In genomic region chr10:23448976-23449859, GRCm38 (mm10) we compare ENCODE assay signal across 12 mouse cellular contexts.
DNase-seq lines count a peak whose midpoint lies in the region; ATAC-seq and TF ChIP-seq lines count a peak whose summit lies in the region.
"Had no signal": no experiment of that assay in that cellular context is flagged by ENCODE, and none has a peak within 500 bp of the region (broad histone marks: within the 10 kb centered on the region; RNA-seq: fewer than 3 reads in every experiment).

No protein-coding gene starts in this region.

- no peak overlapping the region for H3K27ac ChIP-seq in testis, adult 2 months (ENCODE audit: control insufficient read depth, insufficient read depth, low read depth, low read length)
- no peak overlapping the region for H3K27ac ChIP-seq in forebrain, embryonic 14.5 days (ENCODE audit: low read depth, low read length)
- 0 out of 2 replicates have a peak overlapping the region, but pooled peaks have one; percentile 33 for H3K27ac ChIP-seq in limb, embryonic 14.5 days (replicated peaks; ENCODE audit: low read depth, low read length)
- H3K27ac ChIP-seq in neural tube, embryonic 15.5 days (replicated peaks) = no peak overlapping the region
- no peak overlapping the region for H3K27ac ChIP-seq in liver, embryonic 12.5 days
- H3K27ac ChIP-seq: liver, embryonic 15.5 days had no signal

- TF ChIP-seq POLR2A in testis, adult 2 months (IDR thresholded peaks at IDR 0.05; ENCODE audit: control insufficient read depth, low read depth, low read length) = no peak
- no peak for TF ChIP-seq POLR2A in limb, embryonic 14.5 days (IDR thresholded peaks at IDR 0.05; ENCODE audit: borderline replicate concordance, extremely low read depth, insufficient read depth, insufficient read length)

- no peaks in the 10 kb centered on the region for H3K27me3 ChIP-seq in testis, adult 2 months (ENCODE audit: control insufficient read depth, insufficient read depth, low read length)
- no peaks in the 10 kb centered on the region for H3K27me3 ChIP-seq in forebrain, embryonic 14.5 days (replicated peaks; ENCODE audit: control insufficient read depth, insufficient read depth, low read length)
- H3K27me3 ChIP-seq in limb, embryonic 14.5 days (ENCODE audit: control insufficient read depth, insufficient read depth, low read length) = no peaks in the 10 kb centered on the region
- no peaks in the 10 kb centered on the region for H3K27me3 ChIP-seq in neural tube, embryonic 15.5 days (replicated peaks)
- no peaks in the 10 kb centered on the region for H3K27me3 ChIP-seq in liver, embryonic 12.5 days (replicated peaks)
- H3K27me3 ChIP-seq: liver, embryonic 15.5 days had no signal

- H3K9ac ChIP-seq in forebrain, embryonic 14.5 days (ENCODE audit: low read length) = peak overlapping the region; percentile 35; the same call in 1 of the 2 replicates
- no peak overlapping the region; the same call in 1 of the 2 replicates for H3K9ac ChIP-seq in limb, embryonic 14.5 days (ENCODE audit: low read depth, low read length, severe bottlenecking)
- no peak overlapping the region for H3K9ac ChIP-seq in neural tube, embryonic 15.5 days (replicated peaks)
- H3K9ac ChIP-seq in liver, embryonic 12.5 days = no peak overlapping the region
- H3K9ac ChIP-seq: liver, embryonic 15.5 days had no signal

- 38% methylated on average over 16 of the region's 16 CpGs for WGBS in forebrain, embryonic 14.5 days
- 15% methylated on average over 16 of the region's 16 CpGs for WGBS in limb, embryonic 14.5 days
- 37% methylated on average over 16 of the region's 16 CpGs for WGBS in neural tube, embryonic 15.5 days
- 66% methylated on average over 16 of the region's 16 CpGs for WGBS in liver, embryonic 12.5 days (ENCODE audit: insufficient replicate concordance)

- TF ChIP-seq CTCF in testis, adult 2 months (IDR thresholded peaks at IDR 0.05; ENCODE audit: control insufficient read depth, insufficient read depth, insufficient replicate concordance, low read depth, low read length) = no peak

- DNase-seq in testis, postnatal 14 days (ENCODE audit: low spot score) = no peak
- peak; percentile 27 for DNase-seq in forebrain, embryonic 14.5 days (ENCODE audit: low spot score)
- peak; percentile 29 for DNase-seq in limb, embryonic 14.5 days (ENCODE audit: low spot score)
- DNase-seq in heart, adult 18-20 months = no peak
- no peak for DNase-seq in thymus, postnatal 10 days (ENCODE audit: low spot score in 2 of 2)
- DNase-seq: cerebellum, adult 9-11 months had no signal

- peak overlapping the region; percentile 42 for H3K4me3 ChIP-seq in testis, adult 2 months (ENCODE audit: control insufficient read depth, low read depth, low read length)
- H3K4me3 ChIP-seq in forebrain, embryonic 14.5 days (ENCODE audit: low read depth, low read length) = peak overlapping the region; percentile 11
- H3K4me3 ChIP-seq in limb, embryonic 14.5 days (replicated peaks; ENCODE audit: low read length) = no peak overlapping the region
- 0 out of 2 replicates have a peak overlapping the region, but pooled peaks have one; percentile 4 for H3K4me3 ChIP-seq in neural tube, embryonic 15.5 days (replicated peaks)
- H3K4me3 ChIP-seq in liver, embryonic 12.5 days = no peak overlapping the region
- H3K4me3 ChIP-seq: liver, embryonic 15.5 days had no signal

- peaks cover 6% of the 10 kb centered on the region; the same call in 1 of the 2 replicates for H3K4me1 ChIP-seq in testis, adult 2 months (ENCODE audit: control insufficient read depth, insufficient read depth, low read length)
- peaks cover 3% of the 10 kb centered on the region; the same call in 1 of the 2 replicates for H3K4me1 ChIP-seq in forebrain, embryonic 14.5 days (ENCODE audit: control insufficient read depth, insufficient read depth, low read length)
- peaks cover 12% of the 10 kb centered on the region for H3K4me1 ChIP-seq in limb, embryonic 14.5 days (ENCODE audit: control insufficient read depth, insufficient read depth, low read length)
- H3K4me1 ChIP-seq in neural tube, embryonic 15.5 days = peaks cover 14% of the 10 kb centered on the region
- no peaks in the 10 kb centered on the region for H3K4me1 ChIP-seq in liver, embryonic 12.5 days
- H3K4me1 ChIP-seq: liver, embryonic 15.5 days had no signal

- H3K36me3 ChIP-seq in testis, adult 2 months (ENCODE audit: control insufficient read depth, insufficient read depth, low read length) = no peaks in the 10 kb centered on the region
- no peaks in the 10 kb centered on the region for H3K36me3 ChIP-seq in forebrain, embryonic 14.5 days (ENCODE audit: control insufficient read depth, insufficient read depth, low read length)
- no peaks in the 10 kb centered on the region for H3K36me3 ChIP-seq in limb, embryonic 14.5 days (ENCODE audit: control insufficient read depth, insufficient read depth, low read length)
- H3K36me3 ChIP-seq in neural tube, embryonic 15.5 days = no peaks in the 10 kb centered on the region
- H3K36me3 ChIP-seq in liver, embryonic 12.5 days = no peaks in the 10 kb centered on the region
- H3K36me3 ChIP-seq: G1E; liver, embryonic 15.5 days had no signal

- peak; percentile 71 for ATAC-seq in forebrain, embryonic 14.5 days
- peak; percentile 81 for ATAC-seq in limb, embryonic 14.5 days (ENCODE audit: low FRiP score, low read depth)
- peak; percentile 67; the same call in 1 of the 2 replicates for ATAC-seq in neural tube, embryonic 15.5 days (ENCODE audit: low FRiP score)
- ATAC-seq in liver, embryonic 12.5 days = no peak
- ATAC-seq: intestine, embryonic 16.5 days had no signal

- peak overlapping the region; percentile 34 for H3K4me2 ChIP-seq in forebrain, embryonic 14.5 days (ENCODE audit: low read length)
- H3K4me2 ChIP-seq in limb, embryonic 14.5 days (replicated peaks; ENCODE audit: low read depth, low read length, severe bottlenecking) = peak overlapping the region; percentile 11
- H3K4me2 ChIP-seq in neural tube, embryonic 15.5 days = peak overlapping the region; percentile 42
- H3K4me2 ChIP-seq in liver, embryonic 12.5 days = no peak overlapping the region
- H3K4me2 ChIP-seq: liver, embryonic 15.5 days had no signal

- no peaks in the 10 kb centered on the region for H3K9me3 ChIP-seq in forebrain, embryonic 14.5 days (replicated peaks; ENCODE audit: control insufficient read depth, low read length)
- H3K9me3 ChIP-seq in limb, embryonic 14.5 days (ENCODE audit: control insufficient read depth, low read length) = no peaks in the 10 kb centered on the region
- H3K9me3 ChIP-seq in neural tube, embryonic 15.5 days (replicated peaks) = no peaks in the 10 kb centered on the region
- no peaks in the 10 kb centered on the region for H3K9me3 ChIP-seq in liver, embryonic 12.5 days (replicated peaks)
- H3K9me3 ChIP-seq: G1E; liver, embryonic 15.5 days had no signal

Comparison
In these comparisons a context has a peak if more than half of its experiments do, and no peak if none do; other contexts are left out.
1. H3K4me3 ChIP-seq: peak in testis, adult 2 months (single experiment), forebrain, embryonic 14.5 days (single experiment) and neural tube, embryonic 15.5 days (single experiment); none in limb, embryonic 14.5 days (single experiment) and liver, embryonic 12.5 days (single experiment).
2. DNase-seq: peak in forebrain, embryonic 14.5 days (single experiment) and limb, embryonic 14.5 days (single experiment); none in testis, postnatal 14 days (single experiment), heart, adult 18-20 months (0 of 2) and thymus, postnatal 10 days (0 of 2).